Mouse (Mus musculus) right cerebral cortex, postnatal 36 days (tissue): ENCODE measurements around the gene Frmd7.

Source experiments
- DNase-seq, 2 experiments: peaks; one replicate each; pipeline ENCODE4 v3.0.0; 2022; ENCODE audit warnings: low spot score in 2 of 2, mixed read lengths in 1 of 2

Gene Frmd7

DNA sequence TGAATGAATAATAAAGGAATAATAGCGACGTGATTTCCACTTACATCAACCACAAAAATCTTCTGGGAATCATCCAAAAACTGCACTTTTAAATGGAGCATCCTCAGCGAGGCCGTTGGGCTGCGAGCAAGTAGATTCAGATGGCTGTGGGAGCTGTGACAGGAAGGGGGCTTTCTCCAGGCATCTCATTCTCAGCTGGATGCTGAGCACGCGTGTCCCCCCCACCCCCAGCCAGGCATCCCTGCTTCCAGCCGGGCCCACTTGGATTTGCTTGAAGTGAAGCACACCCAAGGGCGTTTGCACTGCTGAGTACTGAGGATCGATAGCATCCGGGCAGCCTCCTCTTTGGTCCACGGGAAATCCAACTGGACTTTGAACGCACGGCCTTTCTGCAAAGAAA lies at the start of gene Frmd7:
Gene Frmd7, minus strand, starts transcription at position 101 of the 400 bp plus-strand sequence.
- DNase-seq: no peak

GRCm38 (mm10) chrX:50991324-50991723 lies 48.8 kb upstream of the Frmd7 start:
- DNase-seq: no peak

DNA sequence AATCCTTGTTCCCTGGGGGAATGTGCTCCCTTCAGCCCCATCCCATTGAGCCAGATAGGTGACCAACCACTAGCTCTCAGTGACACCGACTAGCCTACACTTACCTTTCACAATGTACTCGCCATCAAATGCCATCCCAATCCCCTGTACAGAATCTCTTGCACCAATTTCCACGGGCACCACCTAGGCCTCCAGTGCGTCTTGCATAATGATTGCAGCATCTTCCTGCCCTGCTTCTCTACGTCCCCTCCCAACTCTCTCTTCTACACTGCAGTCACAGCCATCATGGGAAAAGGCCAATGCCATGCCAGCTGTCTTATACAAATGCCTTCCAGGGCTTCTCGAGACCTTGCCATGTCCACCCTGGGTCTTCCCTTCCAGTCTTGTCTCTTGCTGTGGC lies 47.4 kb upstream of the Frmd7 start:
- no peak for DNase-seq

GRCm38 (mm10) chrX:50988581-50988980 lies 46.1 kb upstream of the Frmd7 start:
- no peak for DNase-seq

DNA sequence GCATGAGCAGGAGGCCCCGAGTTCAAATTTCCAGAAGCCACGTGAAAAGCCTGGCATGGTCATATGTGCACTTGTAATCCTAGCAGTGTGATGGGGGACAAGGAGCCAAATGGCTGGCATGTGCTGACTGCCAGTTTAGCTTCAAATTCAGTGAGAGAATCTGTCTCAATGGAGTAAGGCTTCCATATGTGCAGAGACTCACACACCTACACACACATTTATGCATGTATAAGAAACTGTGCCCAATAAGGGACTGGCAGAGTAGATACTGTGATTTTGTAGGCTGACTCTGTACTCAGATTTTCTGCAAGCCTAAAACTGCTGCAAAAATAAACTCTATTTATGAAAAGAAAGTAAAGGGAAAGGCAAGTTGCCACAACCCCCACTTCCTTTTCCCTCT lies 35.9 kb upstream of the Frmd7 start:
- peak in 1 of 2 experiments; percentile 14 for DNase-seq

DNA sequence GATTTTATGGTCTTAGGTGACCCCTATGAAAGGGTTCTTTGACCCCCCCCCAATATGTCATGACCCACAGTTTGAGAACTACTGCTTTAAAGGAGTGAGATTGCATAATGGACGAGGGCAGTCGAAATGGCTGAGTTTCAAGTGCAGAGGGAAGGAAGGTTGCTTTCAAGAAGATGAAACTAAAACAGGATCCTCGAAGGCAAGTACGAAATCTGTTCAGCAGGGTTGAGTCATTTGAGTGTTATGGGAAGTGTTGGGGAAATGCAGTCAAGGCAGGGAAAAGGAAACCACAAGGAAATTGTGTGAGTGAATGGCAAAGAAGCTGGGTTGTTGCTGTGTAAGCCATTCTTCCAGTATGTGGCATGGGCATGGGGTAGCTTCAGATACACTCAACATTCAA lies 29.6 kb upstream of the Frmd7 start:
- DNase-seq: no peak

DNA sequence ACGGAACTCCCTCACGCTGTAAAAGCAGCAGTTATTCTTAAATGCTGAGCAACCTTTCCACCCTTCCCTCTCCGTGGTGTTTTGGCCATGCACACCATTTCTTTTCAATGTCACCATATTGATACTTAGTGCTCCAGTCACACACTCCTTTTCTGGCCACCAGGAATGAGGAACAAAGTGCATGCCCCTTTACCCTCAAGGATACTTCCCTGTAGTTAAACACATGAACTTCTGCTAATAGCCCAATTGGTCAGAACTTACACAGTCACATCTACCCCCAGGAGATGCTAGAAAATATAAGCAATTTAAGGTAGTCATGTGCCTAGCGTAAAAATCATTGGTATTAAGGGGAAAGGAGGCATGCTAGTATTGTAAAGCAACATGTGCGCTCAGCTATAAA lies 27.4 kb upstream of the Frmd7 start:
- no peak for DNase-seq

DNA sequence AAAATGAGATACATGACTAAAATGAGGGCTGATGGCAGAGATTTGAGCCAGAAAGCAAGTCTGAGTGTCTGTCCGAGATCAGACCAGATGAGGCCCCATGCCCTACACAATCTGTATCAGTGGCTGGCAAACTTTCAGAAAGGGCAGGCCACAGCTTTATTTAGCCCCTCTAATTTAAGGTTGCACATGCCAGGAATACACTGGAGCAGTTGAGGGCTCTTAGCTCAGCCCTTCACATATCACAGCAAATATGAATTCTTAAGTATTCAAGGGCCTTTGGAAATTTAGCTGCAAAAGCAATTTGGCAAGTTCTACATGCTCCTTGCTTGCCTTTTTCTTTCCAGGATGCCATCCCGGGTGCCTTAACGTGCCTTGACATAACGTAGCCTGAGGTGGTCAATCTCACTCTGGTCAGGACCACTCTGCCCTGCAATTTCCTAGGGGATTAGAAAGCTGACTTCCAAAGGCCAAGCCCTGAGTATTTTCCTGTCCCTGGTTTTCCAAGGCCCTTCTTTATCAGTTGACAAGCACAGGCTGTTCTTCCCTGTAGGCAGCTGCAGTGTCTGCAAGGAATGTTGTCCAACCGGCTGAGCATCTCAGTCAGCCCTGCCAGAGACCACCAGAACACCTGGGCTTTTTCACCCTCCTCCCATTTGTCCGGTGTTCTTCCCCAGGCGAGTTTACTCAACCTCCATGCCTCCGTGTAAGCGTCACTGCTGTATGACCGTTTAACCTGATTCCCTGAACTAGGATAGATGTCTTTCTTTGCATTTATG lies 25.8 kb upstream of the Frmd7 start:
- no peak for DNase-seq

DNA sequence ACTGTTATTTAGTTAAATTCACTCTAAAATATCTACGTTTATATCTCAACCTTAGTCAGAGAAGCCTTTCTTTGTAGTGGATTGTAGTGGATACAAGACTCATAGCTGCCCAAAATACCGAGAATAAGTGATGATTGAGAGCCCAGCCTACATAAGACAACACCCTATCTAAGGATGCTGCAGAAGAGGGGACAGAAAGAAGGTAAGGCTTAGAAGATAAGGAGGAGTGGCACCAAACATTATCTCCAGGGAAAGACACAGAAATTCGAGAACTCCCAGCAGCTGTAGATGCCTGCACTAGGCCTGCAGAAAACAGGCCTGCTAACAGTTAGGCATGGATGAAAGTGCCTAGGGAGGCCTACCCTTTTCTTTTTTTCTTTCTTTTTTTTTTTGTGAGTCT lies 22.6 kb upstream of the Frmd7 start:
- no peak for DNase-seq

DNA sequence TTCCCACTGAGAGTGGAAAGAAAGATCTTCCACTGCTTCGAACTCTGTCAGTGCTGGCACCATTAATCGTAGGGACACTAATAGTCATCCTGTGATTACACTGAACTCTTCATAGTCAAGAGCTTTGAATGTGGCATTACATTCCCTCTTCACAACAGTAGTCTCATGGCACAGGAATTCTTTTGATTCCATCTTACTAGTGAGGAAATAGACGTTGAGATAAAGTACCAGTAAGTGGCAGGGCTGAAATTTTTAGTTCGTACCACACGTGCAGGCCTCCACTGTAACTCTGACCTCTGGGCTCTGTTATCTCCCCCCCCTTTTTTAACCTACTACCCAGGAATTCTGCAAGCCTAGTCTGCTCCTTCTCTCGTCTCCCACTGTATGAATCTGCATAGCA lies 20.4 kb upstream of the Frmd7 start:
- no peak for DNase-seq

DNA sequence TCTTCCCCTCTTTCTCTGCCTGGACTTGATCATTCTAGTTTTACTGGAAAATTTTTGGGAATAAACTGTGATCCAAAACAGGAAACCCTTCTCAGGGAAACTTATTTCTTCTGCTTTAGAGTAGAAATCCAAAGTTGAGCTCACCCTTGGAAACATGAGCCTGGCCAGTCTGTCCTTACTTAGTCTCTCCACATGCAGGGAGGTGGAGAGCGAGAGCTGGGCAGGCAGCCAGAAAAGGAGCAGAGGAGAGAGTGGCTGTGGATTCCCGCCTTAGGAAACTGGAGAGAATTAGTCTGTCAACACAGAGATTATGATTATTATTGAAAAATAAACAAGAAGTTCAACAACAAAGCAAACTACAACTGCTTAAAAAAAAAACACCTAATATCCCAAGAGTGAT lies 6.1 kb upstream of the Frmd7 start:
- DNase-seq: no peak

DNA sequence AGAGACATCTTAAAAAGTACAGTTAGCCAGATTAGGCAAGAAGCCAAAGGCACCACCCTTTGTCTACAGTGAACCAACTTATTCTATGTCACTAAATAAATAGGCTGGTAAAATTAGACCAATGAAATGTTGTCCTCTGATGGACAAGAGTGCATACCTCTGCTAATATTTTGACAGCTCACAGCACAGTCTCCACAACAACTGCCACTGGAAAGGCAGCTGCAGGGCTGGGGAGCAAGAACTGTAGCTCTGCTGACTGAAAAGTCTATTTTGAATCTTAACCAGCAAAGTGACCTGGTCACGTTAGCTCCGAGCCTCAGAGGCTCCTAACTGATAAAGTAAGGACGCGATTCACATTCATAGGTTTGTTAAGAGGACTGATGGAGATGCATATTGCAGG lies 5.6 kb upstream of the Frmd7 start:
- no peak for DNase-seq

DNA sequence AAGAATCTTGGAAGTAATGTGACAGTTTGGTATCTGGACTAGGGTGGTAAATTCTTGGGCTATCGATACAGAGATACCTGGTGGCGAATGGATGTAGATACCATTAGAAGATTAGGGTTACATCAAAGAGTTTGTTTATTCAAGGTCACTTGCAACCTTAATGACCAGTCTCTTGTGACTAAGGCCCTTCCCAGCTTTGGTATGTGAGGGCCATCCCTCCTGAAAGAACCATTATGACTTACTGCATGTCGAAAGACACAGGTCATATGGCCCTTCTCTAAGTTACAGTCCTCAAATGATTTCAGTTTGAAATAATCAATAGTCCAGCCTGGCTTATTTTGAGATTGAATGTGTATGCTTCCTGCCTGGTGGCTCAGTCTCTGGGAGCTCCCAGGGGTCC lies 5.4 kb downstream of the Frmd7 start:
- no peak for DNase-seq

DNA sequence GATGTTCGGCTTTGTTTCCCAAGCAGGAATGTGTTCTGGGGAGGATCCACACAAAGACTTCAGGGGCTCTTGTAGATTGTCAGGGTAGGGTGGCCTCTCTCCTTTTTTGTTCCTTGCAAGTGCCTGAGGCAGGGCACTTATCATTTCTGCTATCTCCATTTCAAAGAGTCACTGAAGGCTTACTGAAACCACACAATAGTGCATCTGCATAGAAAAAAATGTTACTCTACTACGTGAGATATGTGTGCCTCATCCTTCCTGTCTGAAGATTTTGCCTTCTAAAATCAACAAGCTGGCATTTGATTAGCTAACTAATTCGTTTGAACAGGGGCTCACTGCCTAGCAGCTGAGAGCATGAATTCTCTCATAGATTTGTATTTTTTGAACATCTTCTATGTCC lies 12.2 kb downstream of the Frmd7 start:
- DNase-seq: no peak

DNA sequence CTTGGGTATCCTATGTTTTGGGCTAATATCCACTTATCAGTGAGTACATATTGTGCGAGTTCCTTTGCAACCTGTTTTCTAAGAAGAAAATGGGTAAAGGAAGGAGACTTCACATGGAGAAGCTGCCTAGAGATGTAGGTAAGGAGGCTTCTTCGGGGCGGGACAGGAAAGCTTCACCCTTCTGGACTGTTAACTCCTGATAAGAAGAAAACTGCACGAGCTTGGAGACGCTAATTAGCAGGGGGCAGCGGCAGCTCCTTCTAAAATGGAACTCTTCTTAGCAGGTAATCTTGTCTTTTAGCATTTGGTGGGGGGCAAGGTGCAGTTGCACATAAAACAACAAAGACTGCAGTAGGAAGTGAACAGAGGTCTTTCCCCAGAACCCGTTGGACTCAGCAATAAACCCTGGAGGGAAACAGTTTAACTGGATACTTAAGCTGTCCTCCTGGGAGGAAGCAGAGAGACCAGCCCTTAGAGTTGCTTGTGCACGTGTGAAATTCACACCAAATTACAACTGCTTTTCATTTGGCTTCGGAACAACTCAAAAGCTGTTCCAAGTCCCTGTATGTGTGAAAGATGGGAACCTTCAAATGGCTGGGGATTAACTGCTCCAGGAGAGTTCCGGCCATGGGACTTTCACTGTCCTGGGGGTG lies 15.5 kb downstream of the Frmd7 start:
- no peak for DNase-seq

DNA sequence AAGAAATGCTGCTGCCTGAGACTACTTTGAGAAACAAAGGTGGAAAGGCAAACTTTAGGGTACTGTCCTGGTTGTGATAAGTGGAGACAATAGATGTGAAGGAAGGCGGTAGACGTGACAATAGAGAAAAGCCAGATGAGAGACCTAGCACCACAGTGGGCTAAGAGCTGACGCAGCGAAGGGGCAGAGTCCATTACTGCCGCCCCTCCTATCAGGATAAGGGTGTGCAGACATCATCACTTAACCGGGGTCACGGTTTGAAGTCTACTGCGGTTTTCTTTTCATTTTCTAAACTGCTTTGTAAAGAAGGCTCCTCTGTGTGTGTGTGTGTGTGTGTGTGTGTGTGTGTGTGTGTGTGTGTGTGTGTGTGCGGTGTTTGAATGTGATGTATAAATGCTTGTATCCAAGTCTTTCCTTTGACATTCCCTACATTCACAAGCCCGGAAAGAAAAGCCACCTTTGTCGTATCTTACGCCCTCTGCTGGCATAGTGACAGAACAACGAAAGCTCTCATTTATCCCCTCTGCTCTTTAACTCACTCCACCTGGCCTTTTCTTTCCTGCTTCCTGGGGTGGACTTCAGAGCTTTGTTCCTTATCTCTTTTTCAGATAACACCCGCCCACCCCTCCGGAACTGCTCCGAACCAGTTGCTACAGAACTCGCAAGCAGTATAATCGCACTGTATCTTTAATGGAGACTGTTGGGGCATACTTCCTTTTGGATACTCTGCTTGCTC lies 17.7 kb downstream of the Frmd7 start:
- DNase-seq: no peak

DNA sequence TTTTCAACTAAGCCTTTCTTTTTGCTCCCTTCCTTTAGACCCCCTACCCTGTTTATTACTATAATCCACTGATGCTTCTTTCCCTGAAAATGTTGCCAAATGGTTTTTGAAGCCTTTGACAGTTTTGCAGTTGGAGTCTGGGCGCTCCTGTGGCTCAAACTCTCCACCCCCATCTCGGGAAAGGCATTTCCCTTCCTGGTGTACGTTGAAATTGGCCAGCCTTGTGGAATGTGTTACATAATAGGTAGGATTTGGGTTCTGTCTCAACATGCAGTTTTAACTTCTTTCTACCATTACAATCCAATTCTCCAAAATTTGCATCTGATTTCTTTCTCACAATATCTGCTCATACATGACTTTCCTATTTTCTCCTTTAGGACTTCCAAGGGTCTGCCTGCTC lies 23.8 kb downstream of the Frmd7 start:
- DNase-seq: no peak

DNA sequence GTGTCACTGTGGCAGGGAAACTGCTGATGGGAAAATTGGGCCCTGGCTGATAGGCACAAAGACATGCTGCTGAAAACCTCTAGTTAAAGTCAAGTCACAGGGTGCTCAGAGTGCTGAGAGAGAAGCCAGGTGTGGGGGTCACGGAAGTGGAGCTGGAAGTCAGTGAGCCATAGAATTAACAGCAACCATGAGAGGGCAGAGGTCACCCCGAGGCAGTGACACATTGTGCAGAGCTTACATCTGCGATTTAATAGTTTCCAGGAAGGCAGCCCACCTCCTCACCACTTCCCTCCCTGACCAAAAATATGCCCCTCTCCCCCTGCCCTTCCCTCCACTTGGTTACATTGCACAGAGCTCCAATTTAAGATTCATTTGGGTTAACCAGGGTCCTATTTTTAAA lies 25.1 kb downstream of the Frmd7 start:
- DNase-seq: no peak

DNA sequence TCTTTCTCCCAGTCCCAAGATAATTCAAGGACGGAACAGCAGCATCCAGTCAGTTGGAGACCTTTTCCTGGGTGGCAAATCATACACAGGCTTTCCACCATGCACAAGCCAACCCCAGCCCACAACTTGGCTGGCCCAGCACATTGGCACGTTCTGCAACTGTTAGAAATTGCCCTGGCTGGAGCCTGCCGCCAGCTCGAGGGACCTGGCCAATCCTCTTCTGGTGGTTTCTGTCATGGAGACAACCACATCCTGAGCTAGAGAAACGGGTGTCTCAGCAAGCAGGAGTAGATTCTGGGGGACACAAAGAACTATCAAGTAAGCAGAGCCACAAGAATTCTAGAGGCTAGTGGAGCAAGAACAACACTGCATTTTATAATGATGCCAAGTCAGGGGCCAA lies 32.6 kb downstream of the Frmd7 start:
- DNase-seq: no peak

DNA sequence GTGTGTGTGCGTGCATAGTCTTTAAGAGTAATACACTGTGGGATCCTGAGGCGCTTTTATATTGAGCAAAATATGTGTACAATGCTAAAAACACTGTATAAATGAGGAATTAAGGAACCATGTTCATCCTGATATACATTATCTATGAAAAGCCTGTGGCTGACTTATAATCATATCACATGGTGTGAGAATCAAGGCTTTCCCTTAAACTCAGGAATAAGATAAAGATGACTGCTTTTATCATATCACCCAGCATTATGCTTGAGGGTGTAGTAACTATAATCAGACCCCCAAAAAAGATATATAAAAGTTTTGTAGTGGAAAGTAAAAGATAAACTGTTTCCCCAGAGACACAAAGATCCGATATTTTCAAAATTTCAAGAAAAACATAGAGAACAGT lies 39.0 kb downstream of the Frmd7 start:
- DNase-seq: no peak

GRCm38 (mm10) chrX:50887999-50888398 lies 54.5 kb downstream of the Frmd7 start:
- no peak for DNase-seq

DNA sequence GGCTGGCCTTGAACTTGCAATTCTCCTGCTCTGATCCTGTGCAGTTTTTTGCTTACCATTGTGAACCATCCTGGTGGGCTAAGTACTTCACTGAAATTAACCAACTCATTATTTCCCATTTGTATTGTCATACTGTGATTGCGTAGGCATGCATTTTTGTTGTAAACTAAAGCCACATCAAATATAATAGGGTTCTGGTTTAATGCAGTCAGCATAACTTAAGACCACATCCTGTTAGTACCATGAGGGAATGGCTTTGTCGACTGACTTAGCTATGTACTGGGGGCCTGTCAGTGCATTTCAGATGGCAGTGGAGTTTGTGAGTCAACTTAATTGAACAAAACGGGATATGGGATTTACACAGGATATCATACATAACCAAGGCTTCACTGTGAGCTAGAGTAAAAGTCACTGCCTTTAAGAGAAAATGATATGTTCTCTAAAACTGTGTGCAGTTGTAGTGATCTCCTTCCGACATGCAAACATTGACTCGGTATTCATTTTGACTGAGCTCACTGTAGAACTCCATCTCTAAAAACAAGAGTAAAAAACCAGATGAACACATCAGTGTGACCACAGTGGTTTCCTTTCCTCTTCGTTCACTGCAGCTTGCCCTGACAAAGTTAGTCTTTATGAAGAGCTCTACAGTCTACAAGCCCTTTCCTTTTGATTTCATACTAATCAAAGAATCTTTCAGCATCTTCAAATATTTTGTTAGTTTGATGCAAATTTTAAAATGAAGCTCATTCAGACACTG lies 68.1 kb downstream of the Frmd7 start:
- no peak for DNase-seq
